12 mouse cellular contexts compared by ENCODE assay signal in genomic region chr7:30633762-30634412, GRCm38 (mm10). TPM values are rescaled to one million over a fixed set of nuclear protein-coding genes. Genes with fewer than 3 reads are reported as not detected.
DNase-seq lines count a peak whose midpoint lies in the region; ATAC-seq and TF ChIP-seq lines count a peak whose summit lies in the region.
"Had no signal": no experiment of that assay in that cellular context is flagged by ENCODE, and none has a peak within 500 bp of the region (broad histone marks: within the 10 kb centered on the region; RNA-seq: fewer than 3 reads in every experiment).

No protein-coding gene starts in this region.

- no peak overlapping the region for H3K4me2 ChIP-seq in kidney, embryonic 14.5 days (replicated peaks; ENCODE audit: low read depth, low read length)
- peak overlapping the region; percentile 11; the same call in 1 of the 2 replicates for H3K4me2 ChIP-seq in stomach, embryonic 15.5 days
- H3K4me2 ChIP-seq in stomach, postnatal 0 days (replicated peaks; ENCODE audit: low read depth): no peak overlapping the region

- no peaks in the 10 kb centered on the region for H3K36me3 ChIP-seq in kidney, embryonic 14.5 days (ENCODE audit: control insufficient read depth, insufficient read depth, low read length)
- no peaks in the 10 kb centered on the region for H3K36me3 ChIP-seq in stomach, embryonic 15.5 days
- H3K36me3 ChIP-seq in stomach, postnatal 0 days (ENCODE audit: control insufficient read depth, insufficient read depth, low read length): no peaks in the 10 kb centered on the region
- H3K36me3 ChIP-seq: forebrain, embryonic 15.5 days; G1E had no signal

- H3K27ac ChIP-seq in kidney, embryonic 14.5 days (ENCODE audit: low read depth, low read length): no peak overlapping the region
- H3K27ac ChIP-seq in stomach, embryonic 15.5 days: no peak overlapping the region
- H3K27ac ChIP-seq in stomach, postnatal 0 days (replicated peaks): no peak overlapping the region
- H3K27ac ChIP-seq: forebrain, embryonic 15.5 days had no signal

- H3K9me3 ChIP-seq in kidney, embryonic 14.5 days (ENCODE audit: control insufficient read depth, low read length): no peaks in the 10 kb centered on the region
- no peaks in the 10 kb centered on the region for H3K9me3 ChIP-seq in stomach, embryonic 15.5 days
- no peaks in the 10 kb centered on the region for H3K9me3 ChIP-seq in stomach, postnatal 0 days (ENCODE audit: control insufficient read depth, low read length)
- H3K9me3 ChIP-seq: forebrain, embryonic 15.5 days; G1E had no signal

- peaks cover 54% of the 10 kb centered on the region for H3K27me3 ChIP-seq in kidney, embryonic 14.5 days (ENCODE audit: control insufficient read depth, insufficient read depth, low read length)
- H3K27me3 ChIP-seq in stomach, embryonic 15.5 days (replicated peaks): peaks cover 45% of the 10 kb centered on the region
- peaks cover 7% of the 10 kb centered on the region; the same call in 1 of the 2 replicates for H3K27me3 ChIP-seq in stomach, postnatal 0 days (ENCODE audit: control insufficient read depth, insufficient read depth, low read length)

- H3K4me1 ChIP-seq in kidney, embryonic 14.5 days (ENCODE audit: control insufficient read depth, insufficient read depth, low read length): 0 out of 2 replicates have a peak, but pooled peaks cover 6% of the 10 kb centered on the region
- peaks cover 15% of the 10 kb centered on the region; the same call in 1 of the 2 replicates for H3K4me1 ChIP-seq in stomach, embryonic 15.5 days
- H3K4me1 ChIP-seq in stomach, postnatal 0 days (replicated peaks; ENCODE audit: control insufficient read depth, insufficient read depth): no peaks in the 10 kb centered on the region

- no peak for TF ChIP-seq EP300 in stomach, postnatal 0 days (optimal IDR thresholded peaks at IDR 0.05)

- DNase-seq in kidney, postnatal 14 days: no peak
- no peak for DNase-seq in stomach, postnatal 0 days (ENCODE audit: low spot score)
- DNase-seq in left cerebral cortex, adult 11 months (ENCODE audit: low spot score): no peak
- DNase-seq in cerebellum, adult 9-10 months: no peak

- no peak overlapping the region; the same call in 1 of the 2 replicates for H3K4me3 ChIP-seq in kidney, embryonic 14.5 days (ENCODE audit: low read length)
- no peak overlapping the region for H3K4me3 ChIP-seq in stomach, embryonic 15.5 days (replicated peaks)
- no peak overlapping the region; the same call in 1 of the 2 replicates for H3K4me3 ChIP-seq in stomach, postnatal 0 days (ENCODE audit: low read depth, low read length)
- H3K4me3 ChIP-seq: forebrain, embryonic 15.5 days had no signal

- TF ChIP-seq CTCF in stomach, postnatal 0 days (IDR thresholded peaks at IDR 0.05; ENCODE audit: low read depth): no peak

- peak; percentile 21; the same call in 1 of the 2 replicates for ATAC-seq in kidney, embryonic 14.5 days (ENCODE audit: low FRiP score, low TSS enrichment)
- no peak for ATAC-seq in stomach, embryonic 15.5 days (ENCODE audit: insufficient read depth, low FRiP score, low read depth)
- no peak for ATAC-seq in stomach, postnatal 0 days (ENCODE audit: low FRiP score, low TSS enrichment)
- ATAC-seq in granulocyte monocyte progenitor cell, adult 5-6 weeks (replicated peaks; ENCODE audit: poor library complexity, severe bottlenecking): peak; percentile 7; the same call in 1 of the 2 replicates

- WGBS in kidney, embryonic 14.5 days: 2% methylated on average over 27 of the region's 27 CpGs
- WGBS in stomach, embryonic 15.5 days: 5% methylated on average over 26 of the region's 27 CpGs
- 5% methylated on average over 27 of the region's 27 CpGs for WGBS in stomach, postnatal 0 days

- H3K9ac ChIP-seq in kidney, embryonic 14.5 days (ENCODE audit: low read depth, low read length): no peak overlapping the region
- no peak overlapping the region for H3K9ac ChIP-seq in stomach, embryonic 15.5 days
- H3K9ac ChIP-seq in stomach, postnatal 0 days (ENCODE audit: low read length): no peak overlapping the region
- H3K9ac ChIP-seq: forebrain, embryonic 15.5 days had no signal

RNA-seq across cellular contexts. Expression of gene Etv2, which starts 1.8 kb away (rescaled TPM):
- polyA plus RNA-seq in kidney, embryonic 14.5 days (2014; fragmentation: Nextera tagmentation; extraction: Ambion mirVana): not detected in 2 replicates
- polyA plus RNA-seq in stomach, embryonic 15.5 days (2015; fragmentation: Nextera tagmentation; extraction: Ambion mirVana): not detected in 2 replicates
- not detected in 2 replicates for polyA plus RNA-seq in stomach, postnatal 0 days (2015; fragmentation: Nextera tagmentation; extraction: Ambion mirVana)
- not detected in 2 replicates for total RNA-seq in granulocyte monocyte progenitor cell, adult 5-6 weeks (2014; fragmentation: Nextera tagmentation)
- not detected in 2 replicates for total RNA-seq in granulocyte monocyte progenitor cell, adult 5-6 weeks (2017)
- total RNA-seq: G1E had no signal
- polyA plus RNA-seq: forebrain, embryonic 15.5 days; G1E; large intestine, adult 2 months; liver, adult 2 months; thymus, adult 2 months had no signal

RNA-seq across cellular contexts. Expression of gene Cox6b1, which starts 7.9 kb away (rescaled TPM):
- polyA plus RNA-seq in kidney, embryonic 14.5 days (2014; fragmentation: Nextera tagmentation; extraction: Ambion mirVana): 961 and 1,287 TPM in 2 replicates
- polyA plus RNA-seq in stomach, embryonic 15.5 days (2015; fragmentation: Nextera tagmentation; extraction: Ambion mirVana): 994 and 1,014 TPM in 2 replicates
- polyA plus RNA-seq in stomach, postnatal 0 days (2015; fragmentation: Nextera tagmentation; extraction: Ambion mirVana): 1,340 and 1,422 TPM in 2 replicates
- 436 and 560 TPM in 2 replicates for total RNA-seq in granulocyte monocyte progenitor cell, adult 5-6 weeks (2014; fragmentation: Nextera tagmentation)
- total RNA-seq in granulocyte monocyte progenitor cell, adult 5-6 weeks (2017): 470 and 484 TPM in 2 replicates

RNA-seq across cellular contexts. Expression of gene Rbm42, which starts 16.2 kb away (rescaled TPM):
- polyA plus RNA-seq in kidney, embryonic 14.5 days (2014; fragmentation: Nextera tagmentation; extraction: Ambion mirVana): 93.4 and 111 TPM in 2 replicates
- polyA plus RNA-seq in stomach, embryonic 15.5 days (2015; fragmentation: Nextera tagmentation; extraction: Ambion mirVana): 110 and 111 TPM in 2 replicates
- 88.1 and 93.2 TPM in 2 replicates for polyA plus RNA-seq in stomach, postnatal 0 days (2015; fragmentation: Nextera tagmentation; extraction: Ambion mirVana)
- total RNA-seq in granulocyte monocyte progenitor cell, adult 5-6 weeks (2014; fragmentation: Nextera tagmentation): 45.7 and 57.1 TPM in 2 replicates
- 38.3 and 48.0 TPM in 2 replicates for total RNA-seq in granulocyte monocyte progenitor cell, adult 5-6 weeks (2017)

RNA-seq across cellular contexts. Expression of gene Upk1a, which starts 21.2 kb away (rescaled TPM):
- 2.2 and 2.3 TPM in 2 replicates for polyA plus RNA-seq in kidney, embryonic 14.5 days (2014; fragmentation: Nextera tagmentation; extraction: Ambion mirVana)
- polyA plus RNA-seq in stomach, embryonic 15.5 days (2015; fragmentation: Nextera tagmentation; extraction: Ambion mirVana): 6.8 and 7.4 TPM in 2 replicates
- polyA plus RNA-seq in stomach, postnatal 0 days (2015; fragmentation: Nextera tagmentation; extraction: Ambion mirVana): 0.71 and 0.92 TPM in 2 replicates
- total RNA-seq in granulocyte monocyte progenitor cell, adult 5-6 weeks (2014; fragmentation: Nextera tagmentation): 3.4 TPM in 1 of 2 replicates, not detected in the other
- not detected in 2 replicates for total RNA-seq in granulocyte monocyte progenitor cell, adult 5-6 weeks (2017)
- total RNA-seq: liver, adult 2 months had no signal

RNA-seq across cellular contexts. Expression of gene Haus5, which starts 30.9 kb away (rescaled TPM):
- 45.8 and 58.6 TPM in 2 replicates for polyA plus RNA-seq in kidney, embryonic 14.5 days (2014; fragmentation: Nextera tagmentation; extraction: Ambion mirVana)
- polyA plus RNA-seq in stomach, embryonic 15.5 days (2015; fragmentation: Nextera tagmentation; extraction: Ambion mirVana): 39.1 and 47.7 TPM in 2 replicates
- polyA plus RNA-seq in stomach, postnatal 0 days (2015; fragmentation: Nextera tagmentation; extraction: Ambion mirVana): 10.8 and 11.7 TPM in 2 replicates
- total RNA-seq in granulocyte monocyte progenitor cell, adult 5-6 weeks (2014; fragmentation: Nextera tagmentation): 39.1 and 43.7 TPM in 2 replicates
- 18.4 and 33.2 TPM in 2 replicates for total RNA-seq in granulocyte monocyte progenitor cell, adult 5-6 weeks (2017)

Comparison
In these comparisons a context has a peak if more than half of its experiments do, and no peak if none do; other contexts are left out.
1. ATAC-seq: peak in kidney, embryonic 14.5 days (single experiment) and granulocyte monocyte progenitor cell, adult 5-6 weeks (single experiment); none in stomach, embryonic 15.5 days (single experiment) and stomach, postnatal 0 days (single experiment).